Mouse (Mus musculus) CH12.LX (cell line): Measurements from ENCODE around the gene Hoxc8. TPM values are rescaled to one million over a fixed set of nuclear protein-coding genes. Genes with fewer than 3 reads are reported as not detected.

Experiments used
- DNase-seq: peaks from one replicate; pipeline ENCODE4 v3.0.0-alpha.2; 2013; ENCODE audit errors: extremely low read depth
- H3K27ac ChIP-seq: 2 replicates; pipeline ENCODE4 v1.5.1; 2012; ENCODE audit warnings: low read depth, mild to moderate bottlenecking, control low read depth, moderate library complexity; ENCODE audit not compliant: insufficient read depth
- H3K27me3 ChIP-seq: replicated peaks from 2 replicates; pipeline ENCODE3; 2012; ENCODE audit warnings: inconsistent platforms
- H3K36me3 ChIP-seq, 2 experiments: replicated peaks in 1 of 2; 2 replicates each; pipeline versions ENCODE3 to v1.6.1; 2012; ENCODE audit warnings: inconsistent platforms in 1 of 2, low read length in 1 of 2, mild to moderate bottlenecking in 1 of 2, mixed read lengths in 1 of 2, moderate library complexity in 1 of 2; ENCODE audit not compliant: control insufficient read depth in 1 of 2, insufficient read depth in 1 of 2
- H3K4me1 ChIP-seq, 2 experiments: 2 replicates each; pipeline ENCODE4 v1.6.1; 2012; ENCODE audit warnings: inconsistent platforms in 1 of 2, moderate library complexity in 1 of 2; ENCODE audit not compliant: insufficient read depth in 2 of 2, control insufficient read depth in 1 of 2
- H3K4me2 ChIP-seq: 2 replicates; pipeline ENCODE4 v1.6.1; 2012; ENCODE audit warnings: low read depth, mild to moderate bottlenecking, control low read depth; ENCODE audit not compliant: poor library complexity, insufficient read depth, severe bottlenecking
- H3K4me3 ChIP-seq, 3 experiments: fragments of 150-350 bp in 1 of 3; sonication (generic) in 1 of 3; replicated peaks in 1 of 3; 2 replicates each; pipeline versions ENCODE3 to v1.5.1; 2011 to 2012; ENCODE audit warnings: low read depth in 2 of 3, low read length in 2 of 3, mild to moderate bottlenecking in 2 of 3, moderate library complexity in 2 of 3, control low read depth in 1 of 3, improper control_type of control experiment in 1 of 3, inconsistent platforms in 1 of 3, mixed read lengths in 1 of 3; ENCODE audit not compliant: poor library complexity in 1 of 3
- H3K79me2 ChIP-seq: replicated peaks from 2 replicates; pipeline ENCODE4 v1.6.1; 2012; ENCODE audit warnings: mild to moderate bottlenecking, moderate library complexity; ENCODE audit not compliant: control insufficient read depth, poor library complexity, insufficient read depth, severe bottlenecking; ENCODE audit errors: extremely low read depth
- H3K9ac ChIP-seq: 2 replicates; pipeline ENCODE4 v1.6.1; 2012; ENCODE audit warnings: low read depth, mild to moderate bottlenecking, control low read depth, moderate library complexity; ENCODE audit not compliant: insufficient read depth
- H3K9me3 ChIP-seq: replicated peaks from 2 replicates; pipeline ENCODE3; 2012; ENCODE audit warnings: low read length, inconsistent platforms, mixed read lengths
- CHD1 ChIP-seq: IDR thresholded peaks from 2 replicates; pipeline ENCODE4 v1.6.1; 2012; ENCODE audit warnings: low read depth, low read length, improper control_type of control experiment, inconsistent platforms
- CTCF ChIP-seq, 2 experiments: IDR thresholded peaks in 1 of 2; conservative IDR thresholded peaks in 1 of 2; 2 replicates each; pipeline ENCODE4 v1.5.1; 2011 to 2012; ENCODE audit warnings: low read depth in 2 of 2, low read length in 2 of 2, improper control_type of control experiment in 1 of 2, inconsistent platforms in 1 of 2, mild to moderate bottlenecking in 1 of 2, moderate library complexity in 1 of 2
- ELF1 ChIP-seq: IDR thresholded peaks from 2 replicates; pipeline ENCODE4 v1.6.1; 2014; ENCODE audit warnings: low read depth, mild to moderate bottlenecking, inconsistent platforms, low read length, improper control_type of control experiment
- EP300 ChIP-seq: IDR thresholded peaks from 2 replicates; pipeline ENCODE4 v1.6.1; 2011; ENCODE audit warnings: low read length, improper control_type of control experiment
- GABPA ChIP-seq: IDR thresholded peaks from 2 replicates; pipeline ENCODE4 v1.6.1; 2012; ENCODE audit warnings: low read depth, low read length, improper control_type of control experiment, inconsistent platforms; ENCODE audit not compliant: insufficient replicate concordance
- HCFC1 ChIP-seq: IDR thresholded peaks from 2 replicates; pipeline ENCODE4 v1.6.1; 2012; ENCODE audit warnings: low read depth, mild to moderate bottlenecking, inconsistent platforms, low read length, improper control_type of control experiment
- IRF4 ChIP-seq: IDR thresholded peaks from 2 replicates; pipeline ENCODE4 v1.6.1; 2014; ENCODE audit warnings: low read depth, mild to moderate bottlenecking, inconsistent platforms, low read length, improper control_type of control experiment
- KAT2A ChIP-seq: IDR thresholded peaks from 2 replicates; pipeline ENCODE4 v1.6.1; 2012; ENCODE audit warnings: low read length, improper control_type of control experiment, inconsistent platforms; ENCODE audit not compliant: insufficient replicate concordance
- MAZ ChIP-seq: IDR thresholded peaks from 2 replicates; pipeline ENCODE4 v1.6.1; 2012; ENCODE audit warnings: low read depth, mild to moderate bottlenecking, inconsistent platforms, low read length, improper control_type of control experiment, moderate library complexity
- MEF2A ChIP-seq: IDR thresholded peaks from 2 replicates; pipeline ENCODE4 v1.6.1; 2014; ENCODE audit warnings: low read depth, mild to moderate bottlenecking, inconsistent platforms, low read length, improper control_type of control experiment, borderline replicate concordance
- MXI1 ChIP-seq: IDR thresholded peaks from 2 replicates; pipeline ENCODE4 v1.6.1; 2011; ENCODE audit warnings: mild to moderate bottlenecking, low read depth, low read length, improper control_type of control experiment
- NELFE ChIP-seq: IDR thresholded peaks from 2 replicates; pipeline ENCODE4 v1.6.1; 2011; ENCODE audit warnings: low read depth, low read length, improper control_type of control experiment
- NRF1 ChIP-seq: IDR thresholded peaks from 2 replicates; pipeline ENCODE4 v1.6.1; 2014; ENCODE audit warnings: low read depth, mild to moderate bottlenecking, inconsistent platforms, low read length, improper control_type of control experiment, moderate library complexity
- RAD21 ChIP-seq: IDR thresholded peaks from 2 replicates; pipeline ENCODE4 v1.6.1; 2011; ENCODE audit warnings: low read depth, mild to moderate bottlenecking, low read length, improper control_type of control experiment, moderate library complexity
- RCOR1 ChIP-seq: conservative IDR thresholded peaks from 2 replicates; pipeline ENCODE4 v1.6.1; 2012; ENCODE audit warnings: low read depth, mild to moderate bottlenecking, inconsistent platforms, low read length, improper control_type of control experiment
- SMC3 ChIP-seq: IDR thresholded peaks from 2 replicates; pipeline ENCODE4 v1.6.1; 2011; ENCODE audit warnings: low read depth, low read length, improper control_type of control experiment
- USF1 ChIP-seq: IDR thresholded peaks from 2 replicates; pipeline ENCODE4 v1.6.1; 2014; ENCODE audit warnings: low read depth, mild to moderate bottlenecking, inconsistent platforms, low read length, improper control_type of control experiment
- USF2 ChIP-seq: conservative IDR thresholded peaks from 2 replicates; pipeline ENCODE4 v1.6.1; 2011; ENCODE audit warnings: low read depth, low read length, improper control_type of control experiment
- ZC3H11A ChIP-seq: IDR thresholded peaks from 2 replicates; pipeline ENCODE4 v1.6.1; 2012; ENCODE audit warnings: low read depth, mild to moderate bottlenecking, inconsistent platforms, low read length, improper control_type of control experiment
- ZKSCAN1 ChIP-seq: IDR thresholded peaks from 2 replicates; pipeline ENCODE4 v1.6.1; 2012; ENCODE audit warnings: low read depth, inconsistent platforms, low read length, improper control_type of control experiment, borderline replicate concordance
- ZNF384 ChIP-seq: IDR thresholded peaks from 2 replicates; pipeline ENCODE4 v1.6.1; 2012; ENCODE audit warnings: low read depth, low read length, improper control_type of control experiment, inconsistent platforms
- dilution Hi-C: fragments of 300-500 bp; cut with MboI; formaldehyde crosslinking; loops from 2 replicates; pipeline ENCODE4 v1.14.3; 2020; ENCODE audit warnings: low sequenced_read_pairs; ENCODE audit not compliant: extremely low pct_unique_long_range_greater_than_20kb, extremely low pct_ligation_motif_present
- in situ Hi-C: fragments of 300-500 bp; cut with MboI; formaldehyde crosslinking; loops from 3 replicates; pipeline ENCODE4 v1.14.3; 2019; ENCODE audit warnings: low sequenced_read_pairs, low pct_ligation_motif_present, low pct_unique_long_range_greater_than_20kb, mixed read lengths
- polyA plus RNA-seq: library from polyadenylated mRNA; unstranded; fragments of >175 nt; gene quantifications from 2 replicates; pipeline ENCODE4 v1.2.1, GENCODE M21; 2012; ENCODE audit warnings: low read depth; ENCODE audit not compliant: insufficient read length
- total RNA-seq, 2 experiments: library from RNA; depleted of rRNA; stranded (reverse); fragments of 300-350 nt in 1 of 2; fragments of >200 nt in 1 of 2; gene quantifications; 2 replicates each; pipeline ENCODE4 v1.2.3; 2012 to 2014

The Hoxc8 gene
- total and polyA plus RNA-seq, 3 experiments: not detected

GRCm38 (mm10) chr15:102969296-102969695 is 21.1 kb upstream of the Hoxc8 start:
- H3K79me2 ChIP-seq: no peaks in the 10 kb centered on the region
- in situ Hi-C loops: no loop called here
- H3K4me1 ChIP-seq: peaks cover 9 to 17% of the 10 kb centered on the region in 2 experiments
- no peaks in the 10 kb centered on the region for H3K9me3 ChIP-seq
- TF ChIP-seq RAD21: no peak
- TF ChIP-seq KAT2A: no peak
- no peak for TF ChIP-seq CHD1
- TF ChIP-seq CTCF (conservative IDR thresholded peaks at IDR 0.05 in 1 of 2, IDR thresholded peaks at IDR 0.05 in 1 of 2; ENCODE audit: low read depth in 2 of 2, low read length in 2 of 2): no peak
- TF ChIP-seq RCOR1: no peak
- no peak for TF ChIP-seq NRF1
- TF ChIP-seq NELFE: no peak
- TF ChIP-seq GABPA: no peak
- DNase-seq: no peak
- H3K27ac ChIP-seq: no peak overlapping the region
- no peak overlapping the region for H3K4me2 ChIP-seq
- H3K9ac ChIP-seq: no peak overlapping the region
- dilution Hi-C loops: no loop called here
- no peaks in the 10 kb centered on the region for H3K36me3 ChIP-seq
- no peak overlapping the region for H3K4me3 ChIP-seq
- peaks cover 95% of the 10 kb centered on the region for H3K27me3 ChIP-seq

DNA sequence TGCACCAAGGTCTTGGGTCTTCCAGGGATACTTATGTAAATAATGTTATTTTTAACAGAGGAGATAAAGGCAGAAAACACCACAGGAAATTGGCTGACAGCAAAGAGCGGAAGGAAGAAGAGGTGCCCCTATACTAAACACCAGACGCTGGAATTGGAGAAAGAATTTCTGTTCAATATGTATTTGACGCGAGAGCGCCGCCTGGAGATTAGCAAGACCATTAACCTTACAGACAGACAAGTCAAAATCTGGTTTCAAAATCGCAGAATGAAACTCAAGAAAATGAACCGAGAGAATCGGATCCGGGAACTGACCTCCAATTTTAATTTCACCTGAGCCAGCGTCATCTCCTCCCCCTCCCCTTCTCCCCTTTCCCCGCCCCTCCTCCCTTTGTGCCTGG is 19.7 kb upstream of the Hoxc8 start:
- peaks cover 9 to 17% of the 10 kb centered on the region in 2 experiments for H3K4me1 ChIP-seq
- peaks cover 93% of the 10 kb centered on the region for H3K27me3 ChIP-seq
- DNase-seq: peak; percentile 71
- H3K79me2 ChIP-seq: no peaks in the 10 kb centered on the region
- dilution Hi-C loops: no loop called here
- no peaks in the 10 kb centered on the region for H3K9me3 ChIP-seq
- H3K4me2 ChIP-seq: peak overlapping the region; percentile 90
- TF ChIP-seq ZNF384 (no peak), GABPA (no peak), HCFC1 (no peak), KAT2A (no peak), RCOR1 (no peak), USF2 (no peak), MEF2A (no peak), EP300 (no peak), CTCF (conservative IDR thresholded peaks at IDR 0.05 in 1 of 2, IDR thresholded peaks at IDR 0.05 in 1 of 2; ENCODE audit: low read depth in 2 of 2, low read length in 2 of 2) (peak; percentile 29 to 78; a peak in 3 of 4 replicates), NELFE (no peak), MXI1 (no peak), MAZ (no peak), ZC3H11A (no peak), USF1 (no peak), ELF1 (no peak), SMC3 (peak; percentile 67), ZKSCAN1 (no peak), RAD21 (peak; percentile 60), IRF4 (peak; percentile 73)
- no peak overlapping the region for H3K27ac ChIP-seq
- in situ Hi-C loops: no loop called here
- no peaks in the 10 kb centered on the region for H3K36me3 ChIP-seq
- no peak overlapping the region for H3K9ac ChIP-seq
- H3K4me3 ChIP-seq: no peak overlapping the region
